Mouse (Mus musculus) liver, embryonic 12.5 days (tissue): ENCODE measurements around the gene Hand1. TPM values are rescaled to one million over a fixed set of nuclear protein-coding genes. Genes with fewer than 3 reads are reported as not detected.

Experiments
- ATAC-seq: fragments of 200-750 bp; cut with Nextera tagmentation; 2 replicates; pipeline ENCODE4 v1.8.0; 2017; ENCODE audit warnings: moderate number of reproducible peaks, mild to moderate bottlenecking, moderate library complexity
- H3K27ac ChIP-seq: fragments of 300-500 bp; sonication (generic); 2 replicates; pipeline ENCODE4 v1.5.1; 2016; ENCODE audit warnings: mild to moderate bottlenecking
- H3K27me3 ChIP-seq: fragments of 300-500 bp; sonication (generic); replicated peaks from 2 replicates; pipeline ENCODE4 v1.6.1; 2016; ENCODE audit warnings: mild to moderate bottlenecking, moderate library complexity
- H3K36me3 ChIP-seq: fragments of 300-500 bp; sonication (generic); 2 replicates; pipeline ENCODE4 v1.6.1; 2016; ENCODE audit warnings: mild to moderate bottlenecking, moderate library complexity
- H3K4me1 ChIP-seq: fragments of 300-500 bp; sonication (generic); 2 replicates; pipeline ENCODE4 v1.6.1; 2016
- H3K4me2 ChIP-seq: fragments of 300-500 bp; sonication (generic); 2 replicates; pipeline ENCODE4 v1.6.1; 2016; ENCODE audit warnings: mild to moderate bottlenecking, moderate library complexity
- H3K4me3 ChIP-seq: fragments of 300-500 bp; sonication (generic); 2 replicates; pipeline ENCODE4 v1.5.1; 2016; ENCODE audit warnings: mild to moderate bottlenecking, moderate library complexity
- H3K9ac ChIP-seq: fragments of 300-500 bp; sonication (generic); 2 replicates; pipeline ENCODE4 v1.6.1; 2016; ENCODE audit warnings: mild to moderate bottlenecking, moderate library complexity
- H3K9me3 ChIP-seq: fragments of 300-500 bp; sonication (generic); replicated peaks from 2 replicates; pipeline ENCODE4 v1.6.1; 2016; ENCODE audit warnings: mild to moderate bottlenecking, moderate library complexity
- WGBS: fragments of 180-500 bp; shearing (Covaris S2); methylation state at CpG from one replicate; pipeline ENCODE4 v1.1.7; 2016; ENCODE audit not compliant: insufficient replicate concordance; 5-methylcytosine and 5-hydroxymethylcytosine counted together
- polyA plus RNA-seq: library from polyadenylated mRNA; unstranded; fragments of >200 nt; fragmentation: Nextera tagmentation; extraction: Ambion mirVana; gene quantifications from 2 replicates; pipeline ENCODE4 v1.2.1, GENCODE M21; 2016

Hand1 gene
- polyA plus RNA-seq, 1 experiment from 2014 or later, result 3.0 TPM

DNA sequence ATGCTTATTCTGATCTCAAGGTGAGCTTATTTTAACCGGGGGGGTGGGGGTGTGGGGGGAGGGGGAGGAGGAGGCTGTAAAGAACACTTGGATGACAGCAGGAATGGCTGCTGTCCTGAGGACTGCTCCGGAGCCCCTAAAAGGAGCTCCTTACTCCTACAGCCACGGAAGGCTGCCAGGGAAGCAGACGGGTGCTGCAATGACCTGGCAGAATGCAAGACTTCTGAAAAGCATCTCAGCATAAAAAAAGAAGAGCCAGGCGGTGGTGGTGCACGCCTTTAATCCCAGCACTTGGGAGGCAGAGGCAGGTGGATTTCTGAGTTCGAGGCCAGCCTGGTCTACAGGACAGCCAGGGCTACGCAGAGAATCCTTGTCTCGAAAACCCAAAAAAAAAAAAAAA, 34.8 kb downstream of the Hand1 start:
- Histone ChIP-seq H3K4me2 (no peak overlapping the region), H3K4me1 (peaks cover 21% of the 10 kb centered on the region), H3K27me3 (peaks cover 21% of the 10 kb centered on the region), H3K4me3 (no peak overlapping the region), H3K36me3 (no peaks in the 10 kb centered on the region), H3K9ac (no peak overlapping the region), H3K27ac (no peak overlapping the region), H3K9me3 (no peaks in the 10 kb centered on the region)
- 69% methylated on average over 9 of the region's 9 CpGs for WGBS
- ATAC-seq, result no peak

DNA sequence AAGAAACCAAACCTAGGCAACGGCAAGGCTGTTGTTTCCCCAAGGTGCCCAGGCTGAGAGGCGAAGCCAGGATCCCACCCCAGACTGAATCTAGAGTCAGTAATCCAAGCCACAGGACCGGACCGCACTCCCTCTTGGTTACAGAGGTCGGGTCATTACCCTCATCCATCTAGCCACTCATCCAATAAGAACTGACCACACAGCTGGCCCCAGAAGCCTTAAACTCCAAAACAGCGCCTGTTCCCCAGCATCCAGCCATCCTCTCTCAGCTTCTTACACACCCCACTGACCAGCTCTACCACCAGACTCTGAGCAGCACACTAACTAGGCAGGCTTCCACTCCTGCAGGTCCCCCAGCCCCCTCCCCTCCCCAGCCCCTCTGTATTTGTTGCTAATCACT, 37.5 kb downstream of the Hand1 start:
- H3K27me3 ChIP-seq, result peaks cover 17% of the 10 kb centered on the region; the same call in 1 of the 2 replicates
- H3K4me1 ChIP-seq, result peaks cover 8% of the 10 kb centered on the region
- 51% methylated on average over 6 of the region's 6 CpGs for WGBS
- H3K27ac ChIP-seq, result no peak overlapping the region
- H3K4me3 ChIP-seq, result no peak overlapping the region
- no peaks in the 10 kb centered on the region for H3K36me3 ChIP-seq
- no peaks in the 10 kb centered on the region for H3K9me3 ChIP-seq
- no peak overlapping the region for H3K4me2 ChIP-seq
- no peak overlapping the region for H3K9ac ChIP-seq
- no peak for ATAC-seq

- Histone ChIP-seq H3K4me3 (no peak overlapping the region), H3K9me3 (no peaks in the 10 kb centered on the region), H3K36me3 (no peaks in the 10 kb centered on the region), H3K9ac (no peak overlapping the region), H3K27me3 (peaks cover 25% of the 10 kb centered on the region; the same call in 1 of the 2 replicates), H3K4me1 (peaks cover 6% of the 10 kb centered on the region), H3K4me2 (peak overlapping the region; percentile 44), H3K27ac (no peak overlapping the region)
- 29% methylated on average over 21 of the region's 21 CpGs for WGBS
- no peak for ATAC-seq
These were observed 41.6 kb downstream of the Hand1 start for GRCm38 (mm10) chr11:57790866-57791535.

GRCm38 (mm10) chr11:57787913-57788312, 44.7 kb downstream of the Hand1 start:
- H3K9me3 ChIP-seq, result no peaks in the 10 kb centered on the region
- no peak overlapping the region for H3K9ac ChIP-seq
- peaks cover 21% of the 10 kb centered on the region for H3K36me3 ChIP-seq
- ATAC-seq, result no peak
- peaks cover 6% of the 10 kb centered on the region for H3K4me1 ChIP-seq
- H3K4me2 ChIP-seq, result no peak overlapping the region
- no peak overlapping the region for H3K27ac ChIP-seq
- 13% methylated on average over 3 of the region's 3 CpGs for WGBS
- H3K27me3 ChIP-seq, result peaks cover 18% of the 10 kb centered on the region; the same call in 1 of the 2 replicates
- H3K4me3 ChIP-seq, result no peak overlapping the region

GRCm38 (mm10) chr11:57786616-57787418, 45.8 kb downstream of the Hand1 start:
- no peaks in the 10 kb centered on the region for H3K9me3 ChIP-seq
- WGBS, result 66% methylated on average over 18 of the region's 18 CpGs
- H3K4me1 ChIP-seq, result peaks cover 6% of the 10 kb centered on the region
- H3K36me3 ChIP-seq, result peaks cover 28% of the 10 kb centered on the region
- H3K4me2 ChIP-seq, result no peak overlapping the region
- no peak overlapping the region for H3K27ac ChIP-seq
- ATAC-seq, result no peak
- peaks cover 16% of the 10 kb centered on the region; the same call in 1 of the 2 replicates for H3K27me3 ChIP-seq
- no peak overlapping the region for H3K9ac ChIP-seq
- H3K4me3 ChIP-seq, result no peak overlapping the region

DNA sequence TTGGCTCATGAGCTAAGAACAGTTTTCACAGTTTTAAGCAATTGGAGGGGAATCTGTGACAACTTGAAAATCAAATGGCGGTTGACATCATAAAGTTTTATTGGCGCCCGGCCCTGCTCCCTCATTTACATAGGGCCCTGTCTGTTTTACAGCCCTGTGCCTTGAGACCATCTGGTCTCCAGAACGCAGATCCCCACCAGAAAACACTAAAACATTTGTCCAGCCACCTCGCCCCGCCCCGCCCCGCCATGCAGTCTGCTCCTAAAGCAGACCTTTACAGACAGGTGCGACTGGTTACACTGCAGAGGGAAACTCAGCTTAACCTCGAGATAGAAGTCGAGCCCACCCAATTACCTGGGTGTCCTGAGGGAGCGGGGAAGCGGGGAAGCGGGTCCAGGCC, 52.8 kb downstream of the Hand1 start:
- H3K4me1 ChIP-seq, result peaks cover 15% of the 10 kb centered on the region
- no peak overlapping the region for H3K4me2 ChIP-seq
- H3K4me3 ChIP-seq, result no peak overlapping the region
- H3K36me3 ChIP-seq, result peaks cover 35% of the 10 kb centered on the region
- no peak overlapping the region for H3K9ac ChIP-seq
- H3K9me3 ChIP-seq, result no peaks in the 10 kb centered on the region
- no peak for ATAC-seq
- 83% methylated on average over 14 of the region's 14 CpGs for WGBS
- no peaks in the 10 kb centered on the region for H3K27me3 ChIP-seq
- no peak overlapping the region for H3K27ac ChIP-seq

Other genes with a start within 250 kb of the Hand1 start
- gene Galnt10, start 187.4 kb downstream of the Hand1 start, polyA plus RNA-seq, result 34.2 and 36.3 TPM in 2 replicates
- 9.2 and 10.0 TPM in 2 replicates for gene Sap30l, start 31.2 kb downstream of the Hand1 start, polyA plus RNA-seq
- gene Larp1, start 176.2 kb upstream of the Hand1 start, polyA plus RNA-seq, result 41.6 and 42.4 TPM in 2 replicates